Mouse (Mus musculus) thymus, adult 2 months (tissue): Measurements from ENCODE around the gene Prlr.

Experiments used
- CTCF ChIP-seq: fragments of 200-500 bp; IDR thresholded peaks from 2 replicates; pipeline ENCODE4 v1.5.1; 2012; ENCODE audit warnings: mild to moderate bottlenecking, control low read depth, low read length, moderate library complexity, borderline replicate concordance; ENCODE audit not compliant: control insufficient read depth, poor library complexity, insufficient read depth; ENCODE audit errors: extremely low read depth
- POLR2A ChIP-seq: fragments of 200-500 bp; IDR thresholded peaks from 2 replicates; pipeline ENCODE4 v1.6.1; 2012; ENCODE audit warnings: mild to moderate bottlenecking, low read length, control low read depth, moderate library complexity; ENCODE audit not compliant: control insufficient read depth, poor library complexity, insufficient read depth; ENCODE audit errors: extremely low read depth

DNA sequence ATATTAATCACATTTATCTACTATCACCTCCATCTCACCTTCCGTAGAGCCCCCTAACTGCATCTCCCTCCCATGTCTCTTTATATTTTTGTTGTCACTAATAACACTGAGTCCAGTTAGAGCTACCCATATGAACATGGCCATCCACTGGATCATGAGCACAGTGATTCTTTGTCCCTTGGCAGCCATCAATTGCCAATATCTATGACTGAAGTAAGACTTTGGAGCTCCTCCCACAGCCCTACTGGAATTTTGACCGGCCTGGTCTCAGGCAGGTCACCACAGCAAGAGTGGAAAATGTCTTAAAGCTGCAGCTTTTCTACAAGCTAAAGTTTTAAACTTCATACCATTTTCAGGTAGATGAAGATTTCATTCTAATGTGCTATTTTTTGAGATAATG is 189.3 kb downstream of the Prlr start:
- no peak for TF ChIP-seq CTCF
- no peak for TF ChIP-seq POLR2A
